Mouse (Mus musculus) ES-Bruce4 (cell line): ENCODE data around the gene Intu.

Experiments
- CTCF ChIP-seq: IDR thresholded peaks from one replicate; pipeline ENCODE4 v1.8.1; 2011; ENCODE audit warnings: low read depth, low read length
- EP300 ChIP-seq: IDR thresholded peaks from 2 replicates; pipeline ENCODE4 v1.6.1; 2011; ENCODE audit warnings: low read depth, low read length; ENCODE audit not compliant: insufficient read depth

DNA sequence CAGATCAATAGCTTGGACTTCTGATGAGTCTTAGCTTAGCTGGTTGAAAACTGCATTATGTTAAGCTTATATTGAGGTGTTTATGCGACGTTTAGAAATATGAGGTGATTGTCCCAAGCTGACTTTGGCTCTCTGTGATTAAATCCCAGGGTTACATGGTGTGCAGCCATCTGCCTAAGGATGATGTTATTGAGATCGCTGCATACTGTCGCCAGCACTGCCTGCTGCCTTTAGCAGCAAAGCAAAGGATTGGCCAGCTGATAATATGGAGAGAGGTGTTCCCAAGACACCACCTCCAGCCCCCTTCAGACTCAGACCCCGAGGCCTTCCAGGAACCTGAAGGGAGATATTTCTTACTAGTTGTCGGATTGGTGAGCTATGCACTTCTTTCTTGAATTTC, 160.5 kb downstream of the Intu start:
- TF ChIP-seq EP300 (no peak), CTCF (no peak)
